Mouse (Mus musculus): ENCODE results near the gene Nupr1. TPM values are rescaled to one million over a fixed set of nuclear protein-coding genes. Genes with fewer than 3 reads are reported as not detected.

Nupr1 gene
- total RNA-seq (2023) = not detected

DNA sequence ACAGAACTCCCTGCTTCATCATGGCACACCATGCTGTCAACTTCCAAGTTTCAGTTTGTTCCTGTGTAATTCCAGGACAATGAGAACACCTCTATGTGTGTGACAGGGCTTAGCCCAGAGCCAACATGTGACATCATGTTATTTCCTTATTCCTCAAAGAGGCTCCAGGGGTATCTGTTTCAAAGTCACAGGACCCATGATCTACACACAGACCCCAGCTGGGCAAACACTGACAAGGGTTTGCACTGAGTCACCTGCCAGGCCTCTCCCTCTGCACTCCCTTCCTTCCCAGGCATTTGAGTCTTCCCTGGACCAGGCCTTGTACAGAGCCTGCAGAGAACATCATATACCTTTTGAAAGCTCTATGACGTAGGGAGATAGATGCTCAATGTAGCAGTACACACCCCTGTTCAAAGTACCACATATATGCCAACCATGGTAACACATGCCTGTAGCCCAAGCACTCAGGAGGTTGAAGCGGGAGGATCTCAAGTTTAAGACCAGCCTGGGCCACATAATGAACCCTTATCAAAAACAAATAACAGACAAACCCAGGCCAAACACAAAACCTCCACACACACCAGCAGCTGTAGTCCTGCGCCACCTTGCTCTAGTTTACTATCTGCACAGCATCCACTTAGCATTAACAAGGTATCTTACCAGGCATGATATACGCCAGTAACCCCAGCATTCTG is at the start of gene Nupr1:
TSS of gene Nupr1 (minus strand) at position 38 of the 695 bp plus-strand sequence.

DNA sequence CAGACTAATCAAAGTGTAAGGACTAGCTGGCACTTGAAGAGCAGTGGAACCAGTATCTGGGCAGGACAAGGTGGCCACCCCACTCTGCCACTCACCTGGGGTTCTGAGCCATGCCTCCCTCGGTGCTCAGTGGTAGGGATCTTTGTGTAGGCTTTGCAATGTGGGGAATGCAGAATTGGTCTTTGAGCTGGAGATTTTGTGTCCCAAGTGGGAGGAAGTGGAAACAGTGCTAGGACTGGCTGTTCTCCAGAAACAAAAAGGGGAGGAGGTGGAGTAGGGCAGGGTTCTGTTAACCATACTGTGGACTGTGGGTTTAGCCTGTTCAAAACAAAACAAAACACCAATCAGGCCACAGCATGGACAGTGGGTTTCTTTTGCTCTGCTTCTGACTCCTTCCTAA is 45.5 kb upstream of the Nupr1 start, which contains the start of gene Sult1a1:
TSS of gene Sult1a1 (minus strand) at position 226 of the 400 bp plus-strand sequence.

DNA sequence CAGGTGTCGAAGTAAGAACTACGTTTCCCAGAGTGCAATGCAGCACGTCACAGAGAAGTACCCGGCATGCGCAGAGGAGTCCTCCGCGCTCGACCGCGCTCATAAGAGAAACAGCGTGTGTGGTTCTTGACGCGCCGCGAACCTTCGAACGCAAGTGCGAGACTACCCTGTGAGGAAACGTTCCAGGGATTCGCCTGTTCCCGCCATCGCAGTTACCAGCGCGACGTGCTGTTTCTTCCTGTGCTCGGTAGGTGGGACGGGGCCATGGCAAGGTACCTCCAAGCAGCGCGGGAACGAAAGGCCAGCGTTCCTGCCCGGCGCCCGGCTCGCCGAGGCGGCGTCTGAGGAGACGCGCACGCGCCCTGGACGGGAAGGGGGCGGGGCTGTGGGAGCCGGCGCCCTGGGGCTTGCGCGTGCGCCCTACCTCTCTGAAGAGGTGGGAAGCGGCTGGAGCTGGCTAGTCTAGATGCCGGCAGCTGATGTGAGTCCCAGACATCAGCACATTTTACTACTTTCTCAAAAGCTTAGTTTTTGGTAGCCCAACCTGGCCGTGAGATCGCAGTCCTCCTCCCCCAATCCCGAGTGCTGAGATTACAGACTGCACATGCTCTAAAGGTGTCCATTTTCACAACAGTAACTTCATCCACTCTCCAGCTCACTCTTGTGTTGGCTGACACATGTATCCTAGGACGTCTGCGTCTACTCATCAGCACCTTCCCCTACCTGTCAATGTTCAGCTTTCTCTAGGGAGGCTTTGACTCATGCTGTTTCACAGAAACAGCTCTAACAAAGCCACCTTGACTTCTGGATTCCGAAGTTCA is 18.8 kb upstream of the Nupr1 start, which contains the start of gene Sgf29:
TSS of gene Sgf29 (plus strand) at position 79 of the 821 bp plus-strand sequence.

DNA sequence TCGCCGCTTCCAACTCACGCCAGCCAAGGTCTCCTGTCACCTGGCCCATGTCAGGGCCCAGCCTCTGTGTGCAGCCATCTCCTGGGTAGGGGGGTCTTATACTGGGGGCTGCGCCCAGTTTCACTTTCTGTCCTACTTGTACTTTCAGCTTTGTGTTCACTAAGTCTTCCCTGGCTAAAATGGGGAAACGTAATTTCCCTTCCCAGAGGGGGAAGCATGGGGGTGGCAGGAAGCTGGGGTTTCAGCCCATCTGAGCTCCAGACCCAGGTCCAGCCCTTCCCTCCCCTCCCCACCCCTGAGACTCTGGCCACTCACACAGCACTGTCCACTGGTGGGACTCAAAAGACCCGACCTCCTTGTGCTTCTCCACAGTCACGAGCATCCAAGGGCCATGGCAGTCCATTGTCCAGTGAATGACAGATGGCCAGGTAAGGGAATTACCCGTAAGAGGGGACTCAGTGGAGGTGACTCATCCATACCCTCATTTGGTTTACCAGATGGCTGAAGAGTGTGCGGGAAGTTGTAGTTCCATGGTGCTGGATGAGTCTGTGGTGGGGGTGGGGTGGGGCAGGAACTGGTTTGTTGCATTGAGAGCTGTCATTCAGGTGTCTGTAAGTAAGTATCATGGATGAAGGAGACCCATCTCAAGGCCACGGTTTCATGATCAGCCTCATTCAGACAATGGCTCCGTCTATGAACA is 35.6 kb downstream of the Nupr1 start, which contains the start of gene Il27:
TSS of gene Il27 (minus strand) at position 80 of the 700 bp plus-strand sequence.

DNA sequence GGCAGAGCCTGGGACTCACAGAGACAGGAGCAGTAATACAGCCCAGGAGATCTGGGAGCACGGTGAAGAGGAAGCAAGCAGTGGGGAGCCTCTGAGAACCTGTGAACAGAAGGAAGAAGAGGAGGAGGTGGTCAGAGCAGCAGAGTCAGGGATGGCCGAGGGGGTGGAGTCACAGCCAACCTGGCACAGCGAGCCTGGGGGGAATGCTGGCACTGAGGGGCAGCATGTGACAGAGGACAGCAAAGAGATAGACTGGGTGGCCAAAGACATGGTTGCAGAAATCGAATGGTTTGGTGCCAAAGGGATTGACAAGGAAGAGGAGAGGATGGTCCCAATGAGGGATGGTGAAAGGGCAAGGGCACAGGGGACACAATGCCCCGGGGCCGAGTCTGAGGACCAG is 44.9 kb downstream of the Nupr1 start, which contains the start of gene Cln3:
TSS of gene Cln3 (minus strand) at position 101 of the 400 bp plus-strand sequence.

DNA sequence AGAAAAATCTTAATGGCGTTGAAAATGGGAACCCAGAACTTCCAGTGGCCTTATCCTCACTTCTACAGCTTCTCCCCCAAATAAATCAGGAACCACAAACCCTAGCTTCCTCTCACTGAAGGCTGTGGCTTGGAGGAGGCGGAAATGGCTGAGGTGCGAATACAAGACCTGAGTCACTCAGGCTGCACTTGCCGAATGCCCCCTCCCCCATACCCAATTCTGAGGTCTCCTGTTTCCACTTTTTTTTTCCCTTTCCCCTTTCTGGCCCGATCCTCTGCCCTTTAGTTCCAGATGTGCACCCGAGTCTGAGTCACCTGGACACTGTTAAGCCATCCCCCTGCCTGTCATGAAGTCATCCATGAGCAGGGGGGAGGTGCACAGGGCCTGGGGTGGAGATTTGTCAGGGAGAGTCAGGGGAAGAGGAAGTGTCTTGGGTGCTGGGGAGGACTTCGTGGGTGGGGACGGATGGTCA is 46.1 kb downstream of the Nupr1 start, which contains the start of gene Apobr:
TSS of gene Apobr (plus strand) at position 437 of the 472 bp plus-strand sequence.

Other genes starting within 250 kb of the Nupr1 start
- gene Nfatc2ip, start 234.1 kb downstream of the Nupr1 start, total RNA-seq (2023) = 10 to 100 TPM; 29.8 to 34.3 TPM
- gene Cd19, start 216.0 kb downstream of the Nupr1 start, total RNA-seq (2023) = 1,000 to 10,000 TPM; 1,278 to 1,310 TPM
- gene Rabep2, start 202.1 kb downstream of the Nupr1 start, total RNA-seq (2023) = 100 to 1,000 TPM; 137 to 166 TPM
- under 1 TPM; 0.26 to 0.42 TPM for gene Atp2a1, start 167.8 kb downstream of the Nupr1 start, total RNA-seq (2023)
- 10 to 100 TPM; 77.7 to 83.1 TPM for gene Sh2b1, start 155.4 kb downstream of the Nupr1 start, total RNA-seq (2023)
- gene Tufm, start 143.5 kb downstream of the Nupr1 start, total RNA-seq (2023) = 10 to 100 TPM; 55.4 to 55.7 TPM
- 100 to 1,000 TPM; 228 to 236 TPM for gene Atxn2l, start 127.4 kb downstream of the Nupr1 start, total RNA-seq (2023)
- gene Eif3c, start 64.5 kb downstream of the Nupr1 start, total RNA-seq (2023) = 100 to 1,000 TPM; 152 to 156 TPM
- 1 to 10 TPM; 2.4 to 4.1 TPM for gene Apobr, start 45.9 kb downstream of the Nupr1 start, total RNA-seq (2023)
- gene Cln3, start 45.0 kb downstream of the Nupr1 start, total RNA-seq (2023) = 10 to 100 TPM; 77.3 to 79.4 TPM
- gene Il27, start 35.9 kb downstream of the Nupr1 start, total RNA-seq (2023) = not detected
- 10 to 100 TPM; 71.9 to 77.9 TPM for gene Sgf29, start 18.4 kb upstream of the Nupr1 start, total RNA-seq (2023)
- not detected for gene Sult1a1, start 45.6 kb upstream of the Nupr1 start, total RNA-seq (2023)
- gene Bola2, start 64.5 kb upstream of the Nupr1 start, total RNA-seq (2023) = 10 to 100 TPM; 96.7 to 97.7 TPM
- 1 to 10 TPM; 6.6 to 10.0 TPM for gene Slx1b, start 64.9 kb upstream of the Nupr1 start, total RNA-seq (2023)
- gene Coro1a, start 76.9 kb upstream of the Nupr1 start, total RNA-seq (2023) = 1,000 to 10,000 TPM; 1,399 to 1,442 TPM
- gene Mapk3, start 128.7 kb upstream of the Nupr1 start, total RNA-seq (2023) = 10 to 100 TPM; 44.4 to 44.7 TPM
- gene Gdpd3, start 135.5 kb upstream of the Nupr1 start, total RNA-seq (2023) = 1 to 10 TPM; 2.8 to 5.7 TPM
- gene Ypel3, start 146.1 kb upstream of the Nupr1 start, total RNA-seq (2023) = 100 to 1,000 TPM; 274 to 280 TPM
- gene Tbx6, start 150.6 kb upstream of the Nupr1 start, total RNA-seq (2023) = 10 to 100 TPM; 11.8 to 12.3 TPM
- gene Ppp4c, start 161.6 kb upstream of the Nupr1 start, total RNA-seq (2023) = 100 to 1,000 TPM; 276 to 290 TPM
- not detected for gene Fam57b, start 166.8 kb upstream of the Nupr1 start, total RNA-seq (2023)
- gene 4930451I11Rik, start 200.8 kb upstream of the Nupr1 start, total RNA-seq (2023) = not detected
- gene Doc2a, start 216.6 kb upstream of the Nupr1 start, total RNA-seq (2023) = not detected
- gene Hirip3, start 231.1 kb upstream of the Nupr1 start, total RNA-seq (2023) = 10 to 100 TPM; 26.6 to 34.7 TPM
- gene Ino80e, start 231.5 kb upstream of the Nupr1 start, total RNA-seq (2023) = 10 to 100 TPM; 93.9 to 94.9 TPM

Measured in B cell, adult 67 days (primary cell).